Mouse (Mus musculus) embryo, embryonic 10 days (tissue): Measurements from ENCODE around the gene Zdhhc9.
"Not testable (repeated sequence)": the region's sequence is repeated elsewhere in the genome, so short reads cannot be mapped to it uniquely, and the experiment has no call there.

Experiments
- DNase-seq: peaks from one replicate; pipeline ENCODE4 v3.0.0-alpha.2; 2015; ENCODE audit warnings: low spot score

Gene Zdhhc9

DNA sequence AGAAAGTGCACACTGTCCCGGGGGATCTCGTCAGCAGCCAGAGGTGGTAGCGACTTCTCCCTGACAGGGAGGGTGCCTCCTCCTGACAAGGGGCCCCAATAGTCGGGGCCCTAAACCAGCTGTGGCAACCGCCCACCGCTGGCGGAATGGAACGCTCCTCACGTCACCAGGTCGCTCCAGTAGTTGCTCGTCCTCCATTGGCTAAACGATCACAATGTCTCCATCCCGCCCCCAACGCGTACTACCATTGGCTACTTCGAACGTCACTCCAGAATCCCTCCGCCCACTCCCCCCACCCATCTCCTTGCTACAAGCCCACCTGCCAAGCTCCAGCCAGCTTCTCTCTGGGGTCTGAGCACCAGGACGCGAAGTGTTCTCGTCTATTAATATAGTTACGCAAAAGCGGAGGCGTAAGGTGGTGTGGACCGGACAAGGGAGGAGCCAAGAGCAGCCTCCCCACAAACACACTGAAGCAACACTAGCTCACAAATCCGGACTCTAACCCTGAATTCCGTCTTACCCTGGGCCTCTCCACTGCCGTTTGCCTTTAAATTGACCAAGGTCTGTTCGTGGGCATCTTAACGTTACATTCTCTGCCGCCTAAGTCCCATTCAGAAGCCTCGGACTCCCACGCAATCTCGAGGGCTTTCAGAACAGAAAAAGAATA, at the start of gene Zdhhc9:
TSS of gene Zdhhc9 (minus strand) at position 360 of the 667 bp plus-strand sequence.
- DNase-seq: peak; percentile 90

- DNase-seq: peak; percentile 6
Measured at GRCm38 (mm10) chrX:48257011-48257410, 48.3 kb upstream of the Zdhhc9 start.

DNA sequence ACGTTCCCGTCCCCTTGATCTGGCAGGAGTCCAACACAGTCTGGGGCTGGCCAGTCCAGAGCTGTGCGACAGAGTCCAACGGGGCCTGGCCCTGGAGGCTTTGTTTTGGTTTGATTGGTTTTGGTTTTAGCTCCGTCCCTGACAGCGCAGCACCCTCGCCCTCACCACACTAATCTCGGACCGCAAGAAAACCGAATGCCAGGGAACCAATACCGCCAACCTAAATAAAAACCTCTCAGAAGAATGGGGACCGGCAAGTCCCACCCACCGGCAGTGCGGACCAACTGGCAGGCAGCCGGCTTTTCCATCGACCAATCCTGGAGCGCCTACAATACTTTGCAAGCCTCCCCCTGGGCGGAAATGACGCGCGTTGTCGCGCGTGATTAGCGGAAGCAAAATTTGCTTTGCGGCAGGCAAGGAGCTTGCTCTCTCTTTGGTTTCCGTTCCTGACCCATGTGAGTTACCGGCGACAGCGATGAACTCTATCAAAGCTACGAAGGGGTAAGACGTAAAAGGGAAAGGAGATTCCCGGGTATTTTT, 47.9 kb upstream of the Zdhhc9 start, which contains the start of gene Utp14a:
TSS of gene Utp14a (plus strand) at position 395 of the 540 bp plus-strand sequence.
- DNase-seq: peak; percentile 88

- peak; percentile 40 for DNase-seq
Measured at GRCm38 (mm10) chrX:48255830-48256428, 47.3 kb upstream of the Zdhhc9 start.

DNA sequence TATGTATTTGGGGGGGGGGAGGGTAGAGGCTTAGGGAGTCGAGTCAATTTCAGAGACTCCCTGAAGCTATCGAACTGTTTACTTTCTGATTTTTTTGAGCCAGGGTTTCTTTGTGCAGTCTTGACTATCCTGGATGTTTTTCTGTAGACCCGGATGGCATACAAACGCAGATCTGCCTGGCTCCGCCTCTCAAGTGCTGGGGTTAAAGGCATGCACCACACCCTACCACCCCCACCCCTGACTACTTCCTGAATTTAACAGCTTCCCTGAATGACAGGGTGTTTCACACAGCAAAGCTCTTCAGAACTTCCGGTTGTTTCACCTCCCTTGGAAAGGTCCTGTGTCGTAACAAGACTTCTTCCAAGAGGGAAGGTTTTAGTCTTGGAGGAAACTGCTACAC, 25.7 kb upstream of the Zdhhc9 start:
- DNase-seq: no peak

- no peak for DNase-seq
Measured at GRCm38 (mm10) chrX:48226225-48226624, 17.5 kb upstream of the Zdhhc9 start.

DNA sequence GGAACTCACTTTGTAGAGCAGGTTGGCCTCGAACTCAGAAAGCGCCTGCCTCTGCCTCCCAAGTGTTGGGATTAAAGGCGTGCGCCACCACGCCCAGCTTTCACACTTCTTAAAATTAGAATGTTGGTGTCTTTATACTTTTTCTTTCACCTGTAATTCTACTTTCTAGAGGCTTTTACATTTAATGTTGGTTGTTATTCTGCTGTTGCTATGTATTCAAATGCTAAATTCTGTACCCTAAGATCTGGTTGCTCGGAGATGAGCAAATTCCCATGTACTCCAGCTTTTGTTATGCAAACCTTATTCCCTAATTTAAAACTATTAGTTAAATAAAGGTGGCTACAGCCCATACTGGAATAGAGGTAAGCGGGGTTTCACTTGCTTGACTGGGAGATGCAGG, 14.0 kb upstream of the Zdhhc9 start:
- DNase-seq: no peak

- DNase-seq: no peak
Measured at GRCm38 (mm10) chrX:48219468-48219867, 10.8 kb upstream of the Zdhhc9 start.

DNA sequence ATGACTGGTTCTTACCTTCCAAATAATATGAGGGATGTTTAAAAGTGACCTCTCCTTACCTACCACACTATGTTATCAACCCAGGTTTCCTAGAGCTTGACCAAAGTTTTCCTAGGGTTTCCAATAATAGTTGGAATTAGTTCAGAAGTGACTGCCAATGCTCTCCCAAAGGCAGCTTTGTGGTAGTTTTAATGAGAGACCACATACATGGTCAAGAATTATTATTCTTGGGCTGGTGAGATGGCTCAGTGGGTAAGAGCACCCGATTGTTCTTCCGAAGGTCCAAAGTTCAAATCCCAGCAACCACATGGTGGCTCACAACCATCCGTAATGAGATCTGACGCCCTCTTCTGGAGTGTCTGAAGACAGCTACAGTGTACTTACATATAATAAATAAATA, 1.1 kb upstream of the Zdhhc9 start:
- not testable (repeated sequence) for DNase-seq

GRCm38 (mm10) chrX:48207761-48208487, 754 bp downstream of the Zdhhc9 start:
- peak; percentile 47 for DNase-seq

- DNase-seq: no peak
Measured at GRCm38 (mm10) chrX:48204469-48204868, 4.2 kb downstream of the Zdhhc9 start.

- DNase-seq: no peak
Measured at GRCm38 (mm10) chrX:48203763-48204162, 4.9 kb downstream of the Zdhhc9 start.

DNA sequence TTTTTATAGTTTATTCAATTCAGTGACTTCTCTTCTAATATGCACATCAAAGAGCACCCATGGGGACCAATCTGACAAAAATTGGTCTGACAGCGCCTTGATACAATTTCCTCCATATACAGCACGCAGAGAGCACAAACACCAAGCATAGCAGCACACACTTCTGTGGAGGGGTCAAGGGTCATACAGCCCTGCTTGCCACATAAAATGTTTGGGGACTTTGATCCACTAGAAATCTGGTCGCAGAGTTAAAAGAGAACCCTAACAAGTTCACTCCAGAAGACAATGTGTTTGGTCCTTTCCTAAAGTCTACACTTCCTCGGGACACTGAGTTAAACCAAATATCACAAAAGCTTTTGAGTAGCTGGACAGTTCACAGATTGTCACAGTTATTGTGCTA, 5.7 kb downstream of the Zdhhc9 start:
- DNase-seq: no peak

DNA sequence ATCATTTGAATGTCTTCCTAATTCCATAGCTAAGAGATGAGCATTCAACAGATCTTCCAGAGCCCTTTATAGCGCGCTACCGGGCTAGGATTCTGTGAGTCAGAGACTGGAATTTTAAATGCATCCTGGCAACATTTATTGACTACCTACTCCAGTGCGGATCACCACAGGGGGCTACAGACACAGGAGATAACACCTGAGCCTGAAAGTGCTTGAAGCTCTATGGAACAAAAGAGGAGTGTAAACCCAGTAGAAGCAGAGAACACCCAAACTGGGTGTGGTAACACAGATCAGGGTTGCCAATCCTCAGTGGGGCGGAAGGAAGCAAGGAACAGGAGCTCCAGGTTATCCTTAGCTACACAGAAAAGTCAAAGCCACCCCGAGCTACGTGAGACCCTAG, 6.2 kb downstream of the Zdhhc9 start:
- DNase-seq: no peak

- no peak for DNase-seq
Measured at GRCm38 (mm10) chrX:48201973-48202372, 6.7 kb downstream of the Zdhhc9 start.

GRCm38 (mm10) chrX:48200699-48201098, 8.0 kb downstream of the Zdhhc9 start:
- no peak for DNase-seq

GRCm38 (mm10) chrX:48199026-48199425, 9.7 kb downstream of the Zdhhc9 start:
- DNase-seq: no peak

GRCm38 (mm10) chrX:48197856-48198255, 10.8 kb downstream of the Zdhhc9 start:
- DNase-seq: no peak

DNA sequence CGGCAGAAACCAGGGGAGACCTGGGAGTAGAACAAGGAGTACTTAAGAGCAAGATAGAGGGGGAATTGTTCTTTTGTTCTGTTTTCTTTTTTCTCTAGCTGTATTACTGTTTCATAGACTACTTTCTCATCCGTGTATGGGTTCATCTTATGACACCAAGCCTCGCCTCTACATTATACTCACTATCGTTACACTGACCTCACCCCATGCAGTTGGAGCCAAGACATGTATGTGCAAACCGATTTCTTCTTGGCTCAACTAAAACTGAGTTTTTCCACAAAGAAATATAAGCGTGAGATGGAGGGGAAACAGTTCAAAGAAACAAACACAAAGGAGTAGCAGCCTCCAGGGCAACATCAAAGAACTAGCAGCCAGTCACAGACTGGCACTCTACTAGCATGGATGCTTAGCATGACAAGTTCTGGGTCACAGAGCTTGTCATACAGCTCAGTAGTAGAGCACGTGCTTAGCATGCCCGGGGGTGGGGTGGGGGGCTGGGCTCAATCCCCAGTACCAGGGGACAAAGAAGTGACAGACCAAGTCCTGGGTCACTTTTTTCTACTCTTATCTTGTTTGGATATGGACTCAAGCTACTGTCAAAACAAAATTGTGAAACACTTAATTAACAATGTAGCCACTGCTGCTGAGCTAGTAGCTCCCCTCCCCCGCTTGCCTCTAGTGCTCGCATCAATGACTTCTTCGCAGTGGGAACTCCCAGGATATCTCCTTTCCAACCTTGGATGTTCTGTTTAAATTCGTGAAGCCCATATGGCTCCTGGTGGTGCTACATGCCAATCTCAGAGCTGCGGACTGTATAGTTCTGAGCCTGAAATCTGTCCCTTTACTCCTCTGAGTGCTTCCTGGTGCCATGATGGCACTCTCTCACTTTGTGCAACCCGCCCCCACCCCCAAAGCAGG, 15.2 kb downstream of the Zdhhc9 start:
- no peak for DNase-seq

- DNase-seq: no peak
Measured at GRCm38 (mm10) chrX:48191261-48191660, 17.4 kb downstream of the Zdhhc9 start.

DNA sequence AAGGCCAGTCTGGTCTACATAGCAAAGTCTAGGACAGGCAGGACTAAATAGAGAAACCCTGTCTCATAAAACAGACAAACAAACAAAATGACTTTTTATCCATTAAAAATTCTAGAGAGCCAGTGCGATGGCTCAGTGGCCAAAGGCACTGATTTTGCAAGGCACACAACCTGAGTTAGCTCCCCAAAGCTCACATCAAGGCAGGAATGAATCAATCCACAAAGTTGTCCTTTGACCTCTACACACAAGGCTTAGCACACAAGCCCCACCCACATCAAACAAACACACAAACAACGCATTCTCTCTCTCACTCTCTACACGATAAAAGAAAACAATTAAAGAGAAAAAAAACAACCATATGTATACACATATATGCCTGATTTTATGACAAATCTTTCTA, 24.0 kb downstream of the Zdhhc9 start:
- DNase-seq: no peak

GRCm38 (mm10) chrX:48181844-48182243, 26.8 kb downstream of the Zdhhc9 start:
- DNase-seq: no peak
